Mouse (Mus musculus): Measurements from ENCODE around the gene Flt3. TPM values are rescaled to one million over a fixed set of nuclear protein-coding genes. Genes with fewer than 3 reads are reported as not detected.

The Flt3 gene
- polyA plus RNA-seq, 1 experiment from 2014 or later: 0.02 TPM

DNA sequence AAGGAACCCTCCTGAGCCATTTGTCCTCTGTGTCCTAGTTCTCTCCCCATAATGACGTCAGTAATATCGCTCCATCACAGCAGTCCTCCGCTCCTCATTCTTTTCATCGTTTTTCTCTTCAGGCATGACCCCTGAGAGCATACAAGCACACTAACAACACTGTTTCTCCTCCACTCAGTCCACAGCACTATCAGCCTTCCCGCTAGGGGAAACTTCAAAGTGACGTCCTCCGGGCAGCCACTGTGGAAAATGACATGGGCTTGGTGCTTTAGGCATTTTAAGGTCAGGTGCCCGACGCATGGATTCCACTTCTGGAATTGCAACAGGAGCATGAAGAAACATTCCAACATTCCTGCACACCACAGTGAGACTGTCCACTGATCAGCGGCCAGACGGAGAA, 735 bp upstream of the Flt3 start:
- Histone ChIP-seq H3K9me3 (replicated peaks) (no peaks in the 10 kb centered on the region), H3K27me3 (ENCODE audit: low read depth, poor library complexity, severe bottlenecking) (peaks cover 55% of the 10 kb centered on the region), H3K36me3 (no peaks in the 10 kb centered on the region), H3K4me3 (peak overlapping the region; percentile 58; the same call in 1 of the 2 replicates), H3K27ac (replicated peaks) (no peak overlapping the region), H3K4me1 (peaks cover 15% of the 10 kb centered on the region)
- DNase-seq (ENCODE audit: low spot score): peak; percentile 17
- WGBS: 38% methylated on average over 11 of the region's 11 CpGs

- peaks cover 55% of the 10 kb centered on the region for H3K27me3 ChIP-seq (ENCODE audit: low read depth, poor library complexity, severe bottlenecking)
- no peaks in the 10 kb centered on the region for H3K36me3 ChIP-seq
- 3% methylated on average over 17 of the region's 17 CpGs for WGBS
- no peak overlapping the region for H3K27ac ChIP-seq (replicated peaks)
- no peak for DNase-seq (ENCODE audit: low spot score)
- peaks cover 15% of the 10 kb centered on the region for H3K4me1 ChIP-seq
- H3K9me3 ChIP-seq (replicated peaks): no peaks in the 10 kb centered on the region
- H3K4me3 ChIP-seq: peak overlapping the region; percentile 58
Measured at GRCm38 (mm10) chr5:147400505-147400979, 253 bp upstream of the Flt3 start.

GRCm38 (mm10) chr5:147395050-147395449, 5.2 kb downstream of the Flt3 start:
- no peak overlapping the region for H3K27ac ChIP-seq (replicated peaks)
- no peak overlapping the region for H3K4me3 ChIP-seq
- peaks cover 5% of the 10 kb centered on the region for H3K4me1 ChIP-seq
- 0 out of 2 replicates have a peak, but pooled peaks cover 6% of the 10 kb centered on the region for H3K9me3 ChIP-seq (replicated peaks)
- WGBS: 29% methylated on average over 1 of the region's 1 CpGs
- DNase-seq (ENCODE audit: low spot score): no peak
- H3K27me3 ChIP-seq (ENCODE audit: low read depth, poor library complexity, severe bottlenecking): peaks cover 29% of the 10 kb centered on the region
- H3K36me3 ChIP-seq: no peaks in the 10 kb centered on the region

- 82% methylated on average over 12 of the region's 12 CpGs for WGBS
- H3K27me3 ChIP-seq (ENCODE audit: low read depth, poor library complexity, severe bottlenecking): peaks cover 6% of the 10 kb centered on the region
- H3K4me1 ChIP-seq: no peaks in the 10 kb centered on the region
- no peak overlapping the region for H3K4me3 ChIP-seq
- H3K27ac ChIP-seq (replicated peaks): no peak overlapping the region
- 0 out of 2 replicates have a peak, but pooled peaks cover 6% of the 10 kb centered on the region for H3K9me3 ChIP-seq (replicated peaks)
- no peaks in the 10 kb centered on the region for H3K36me3 ChIP-seq
- DNase-seq (ENCODE audit: low spot score): no peak
Measured at GRCm38 (mm10) chr5:147392667-147393213, 7.5 kb downstream of the Flt3 start.

GRCm38 (mm10) chr5:147390772-147391171, 9.5 kb downstream of the Flt3 start:
- H3K4me1 ChIP-seq: no peaks in the 10 kb centered on the region
- 0 out of 2 replicates have a peak, but pooled peaks cover 6% of the 10 kb centered on the region for H3K9me3 ChIP-seq (replicated peaks)
- no peaks in the 10 kb centered on the region for H3K27me3 ChIP-seq (ENCODE audit: low read depth, poor library complexity, severe bottlenecking)
- no peak for DNase-seq (ENCODE audit: low spot score)
- 84% methylated on average over 2 of the region's 2 CpGs for WGBS
- no peak overlapping the region for H3K27ac ChIP-seq (replicated peaks)
- H3K36me3 ChIP-seq: no peaks in the 10 kb centered on the region
- H3K4me3 ChIP-seq: no peak overlapping the region

DNA sequence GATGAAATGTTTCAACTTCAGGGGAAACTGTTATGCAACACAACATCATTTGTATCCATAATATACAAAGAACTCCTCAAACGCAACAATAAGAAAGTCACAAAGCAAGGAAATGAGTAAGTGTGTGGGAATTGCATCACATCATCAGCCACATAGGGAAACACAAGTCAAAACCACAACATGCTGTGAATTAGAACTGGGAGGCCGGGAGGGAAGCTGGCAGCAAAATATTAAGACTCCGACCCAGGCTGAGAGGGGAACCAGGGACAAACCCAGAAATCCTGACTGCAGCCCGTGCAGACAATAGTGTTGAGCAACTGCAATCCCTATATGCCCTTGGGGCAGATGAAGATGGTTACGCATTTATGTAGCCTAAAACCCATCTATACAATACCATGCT, 11.2 kb downstream of the Flt3 start:
- Histone ChIP-seq H3K27me3 (ENCODE audit: low read depth, poor library complexity, severe bottlenecking) (no peaks in the 10 kb centered on the region), H3K4me3 (no peak overlapping the region), H3K27ac (replicated peaks) (no peak overlapping the region), H3K36me3 (no peaks in the 10 kb centered on the region), H3K4me1 (no peaks in the 10 kb centered on the region), H3K9me3 (replicated peaks) (no peaks in the 10 kb centered on the region)
- 87% methylated on average over 5 of the region's 5 CpGs for WGBS
- DNase-seq (ENCODE audit: low spot score): no peak

DNA sequence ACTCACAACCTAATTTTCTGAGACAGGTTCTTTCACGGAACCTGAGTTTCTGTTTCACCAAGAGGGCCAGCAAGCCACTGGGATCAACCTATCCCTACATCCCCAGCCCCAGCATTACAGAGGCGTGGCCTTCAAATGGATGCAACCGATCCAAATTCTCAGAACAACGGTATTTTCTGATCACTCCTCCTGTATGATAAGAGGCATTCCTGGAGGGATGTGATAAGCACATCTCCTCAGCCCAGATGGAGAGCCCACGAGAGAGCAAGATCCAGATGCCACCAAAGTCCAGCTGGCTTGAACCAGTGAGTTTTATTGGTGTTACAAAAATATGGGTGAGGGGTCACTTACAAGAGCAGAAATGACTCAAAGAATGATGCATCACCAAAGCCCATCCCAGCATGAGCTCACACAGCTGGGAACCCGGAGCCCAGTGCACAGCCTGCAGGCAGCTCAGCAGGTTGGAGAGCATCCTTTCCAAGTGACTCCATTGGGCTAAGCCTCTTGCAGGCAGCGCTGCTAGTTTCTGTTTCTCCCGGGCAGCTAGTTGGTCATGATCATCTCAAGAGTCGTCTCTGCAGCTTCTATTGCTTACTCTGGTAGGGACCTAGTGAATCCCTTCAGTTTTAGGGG, 11.8 kb downstream of the Flt3 start:
- Histone ChIP-seq H3K4me3 (no peak overlapping the region), H3K27me3 (ENCODE audit: low read depth, poor library complexity, severe bottlenecking) (no peaks in the 10 kb centered on the region), H3K9me3 (replicated peaks) (no peaks in the 10 kb centered on the region), H3K4me1 (no peaks in the 10 kb centered on the region), H3K27ac (replicated peaks) (no peak overlapping the region), H3K36me3 (no peaks in the 10 kb centered on the region)
- WGBS: 79% methylated on average over 9 of the region's 9 CpGs
- no peak for DNase-seq (ENCODE audit: low spot score)

DNA sequence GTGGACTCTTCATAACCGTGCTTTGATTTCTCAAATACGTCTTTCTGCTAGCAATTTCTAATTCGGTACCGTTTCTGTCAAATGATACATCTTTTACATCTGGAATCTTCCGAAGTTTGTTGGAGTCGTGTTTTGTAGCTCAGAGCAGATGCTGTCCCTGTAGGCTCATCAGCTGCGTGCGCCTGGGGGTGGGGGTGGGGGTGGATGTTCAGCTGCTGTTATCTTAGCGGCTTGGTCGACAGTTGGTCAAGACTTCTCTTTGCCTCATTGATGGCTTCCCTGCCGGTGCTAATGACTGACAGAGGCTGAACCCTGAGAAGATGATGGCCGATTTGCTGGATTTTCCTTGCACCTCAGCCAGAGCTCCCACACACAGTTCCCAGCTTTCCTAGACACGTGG, 13.4 kb downstream of the Flt3 start:
- no peaks in the 10 kb centered on the region for H3K27me3 ChIP-seq (ENCODE audit: low read depth, poor library complexity, severe bottlenecking)
- 83% methylated on average over 13 of the region's 13 CpGs for WGBS
- H3K4me1 ChIP-seq: no peaks in the 10 kb centered on the region
- no peaks in the 10 kb centered on the region for H3K36me3 ChIP-seq
- H3K4me3 ChIP-seq: no peak overlapping the region
- no peak for DNase-seq (ENCODE audit: low spot score)
- no peak overlapping the region for H3K27ac ChIP-seq (replicated peaks)
- no peaks in the 10 kb centered on the region for H3K9me3 ChIP-seq (replicated peaks)

- Histone ChIP-seq H3K36me3 (no peaks in the 10 kb centered on the region), H3K4me3 (no peak overlapping the region), H3K4me1 (no peaks in the 10 kb centered on the region), H3K27me3 (ENCODE audit: low read depth, poor library complexity, severe bottlenecking) (no peaks in the 10 kb centered on the region), H3K9me3 (replicated peaks) (no peaks in the 10 kb centered on the region), H3K27ac (replicated peaks) (no peak overlapping the region)
- no peak for DNase-seq (ENCODE audit: low spot score)
- WGBS: 93% methylated on average over 10 of the region's 10 CpGs
Measured at GRCm38 (mm10) chr5:147381396-147381795, 18.9 kb downstream of the Flt3 start.

DNA sequence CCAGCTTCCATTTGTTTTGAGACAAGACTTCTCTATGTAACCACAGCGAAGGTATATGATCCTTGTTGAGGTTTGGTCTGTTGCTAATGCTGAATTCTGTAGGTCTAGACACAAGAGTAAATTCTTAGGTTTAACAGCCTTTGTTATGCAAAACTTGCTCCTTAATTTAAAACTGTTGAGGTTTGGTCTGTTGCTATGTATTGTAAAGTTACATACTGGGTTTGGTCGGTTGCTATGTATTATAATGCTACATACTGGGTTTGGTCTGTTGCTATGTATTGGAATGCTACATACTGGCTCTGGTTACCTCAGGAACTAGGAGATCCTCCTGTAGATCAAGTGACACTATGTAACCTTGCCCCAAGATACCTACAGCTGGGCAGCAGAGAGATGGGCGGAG, 20.8 kb downstream of the Flt3 start:
- Histone ChIP-seq H3K27ac (replicated peaks) (no peak overlapping the region), H3K36me3 (no peaks in the 10 kb centered on the region), H3K27me3 (ENCODE audit: low read depth, poor library complexity, severe bottlenecking) (no peaks in the 10 kb centered on the region), H3K4me1 (no peaks in the 10 kb centered on the region), H3K4me3 (no peak overlapping the region), H3K9me3 (replicated peaks) (no peaks in the 10 kb centered on the region)
- DNase-seq (ENCODE audit: low spot score): no peak
- WGBS: 75% methylated on average over 3 of the region's 3 CpGs

- WGBS: 90% methylated on average over 8 of the region's 8 CpGs
- H3K36me3 ChIP-seq: no peaks in the 10 kb centered on the region
- no peak overlapping the region for H3K27ac ChIP-seq (replicated peaks)
- H3K27me3 ChIP-seq (ENCODE audit: low read depth, poor library complexity, severe bottlenecking): no peaks in the 10 kb centered on the region
- H3K4me1 ChIP-seq: no peaks in the 10 kb centered on the region
- no peak for DNase-seq (ENCODE audit: low spot score)
- H3K9me3 ChIP-seq (replicated peaks): no peaks in the 10 kb centered on the region
- no peak overlapping the region for H3K4me3 ChIP-seq
Measured at GRCm38 (mm10) chr5:147370276-147370675, 30.0 kb downstream of the Flt3 start.

- Histone ChIP-seq H3K9me3 (replicated peaks) (no peaks in the 10 kb centered on the region), H3K27ac (replicated peaks) (no peak overlapping the region), H3K4me1 (no peaks in the 10 kb centered on the region), H3K4me3 (no peak overlapping the region), H3K27me3 (ENCODE audit: low read depth, poor library complexity, severe bottlenecking) (no peaks in the 10 kb centered on the region), H3K36me3 (no peaks in the 10 kb centered on the region)
- DNase-seq (ENCODE audit: low spot score): no peak
- WGBS: 94% methylated on average over 6 of the region's 6 CpGs
Measured at GRCm38 (mm10) chr5:147368221-147368620, 32.1 kb downstream of the Flt3 start.

DNA sequence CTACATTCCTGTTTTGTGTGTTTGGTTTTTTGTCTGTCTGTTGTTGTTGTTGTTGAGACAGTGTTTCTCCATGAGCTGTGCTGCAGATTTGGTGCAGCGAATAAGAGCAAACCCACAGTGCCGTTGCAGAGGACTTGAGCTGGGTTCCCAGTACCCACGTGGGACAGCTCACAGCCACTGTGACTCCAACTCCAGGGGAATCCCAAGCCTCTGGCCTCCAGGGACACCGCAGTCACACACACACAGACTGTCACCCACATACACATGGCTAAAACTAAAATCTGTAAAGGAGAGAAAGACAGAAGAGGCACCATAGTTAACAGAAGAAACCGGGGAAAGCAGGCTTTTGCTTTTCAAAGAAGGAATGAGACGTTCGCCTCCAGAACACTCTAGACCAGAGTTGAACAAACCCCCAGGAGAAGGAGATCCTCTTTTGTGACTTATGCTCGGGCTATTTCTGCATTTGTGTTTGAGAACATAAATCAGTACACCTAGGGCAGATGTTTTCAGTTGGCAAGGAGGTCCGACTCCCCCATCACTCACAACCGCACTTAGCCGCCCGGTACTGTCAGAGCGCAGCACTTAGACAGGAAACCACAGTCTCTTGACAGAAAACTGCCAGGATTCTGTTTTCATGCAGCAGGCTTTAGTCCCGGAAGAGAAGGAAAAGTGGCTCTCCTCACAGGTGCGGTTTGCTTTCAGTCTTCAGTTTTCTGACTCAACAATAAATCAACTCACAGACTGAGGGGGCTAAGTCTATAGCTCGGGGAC, 34.1 kb downstream of the Flt3 start:
- H3K9me3 ChIP-seq (replicated peaks): no peaks in the 10 kb centered on the region
- 78% methylated on average over 16 of the region's 16 CpGs for WGBS
- H3K4me3 ChIP-seq: no peak overlapping the region
- H3K27me3 ChIP-seq (ENCODE audit: low read depth, poor library complexity, severe bottlenecking): no peaks in the 10 kb centered on the region
- H3K36me3 ChIP-seq: no peaks in the 10 kb centered on the region
- no peak for DNase-seq (ENCODE audit: low spot score)
- H3K4me1 ChIP-seq: no peaks in the 10 kb centered on the region
- no peak overlapping the region for H3K27ac ChIP-seq (replicated peaks)

Data from midbrain, embryonic 10.5 days (tissue).